Comparison of ENCODE assay signal across 24 mouse cellular contexts in genomic region chr19:37060078-37060477, GRCm38 (mm10).
DNase-seq lines count a peak whose midpoint lies in the region; ATAC-seq and TF ChIP-seq lines count a peak whose summit lies in the region.
"Had no signal": no experiment of that assay in that cellular context is flagged by ENCODE, and none has a peak within 500 bp of the region (broad histone marks: within the 10 kb centered on the region; RNA-seq: fewer than 3 reads in every experiment).

No protein-coding gene starts in this region.

- DNase-seq in heart, embryonic 10.5 days (ENCODE audit: low spot score) = no peak
- DNase-seq in heart, postnatal 0 days (ENCODE audit: low spot score) = no peak
- DNase-seq in heart, adult 8-10 months (ENCODE audit: low spot score) = no peak
- DNase-seq in NIH3T3 (ENCODE audit: low read depth) = peak; percentile 41
- DNase-seq in midbrain, embryonic 10.5 days (ENCODE audit: low spot score) = no peak
- DNase-seq: adrenal gland, postnatal 10 days; B cell, adult 2 months; forebrain, postnatal 0 days; gastrocnemius, postnatal 10 days; left cerebral cortex, postnatal 4 days; liver, postnatal 0 days; lung, postnatal 36 days; thymus, adult 2 months; thymus, postnatal 4 days had no signal

- TF ChIP-seq CTCF in heart, postnatal 0 days (IDR thresholded peaks at IDR 0.05; ENCODE audit: low read depth) = no peak

- H3K9me3 ChIP-seq in heart, embryonic 11.5 days (replicated peaks; ENCODE audit: control insufficient read depth, low read length) = no peaks in the 10 kb centered on the region
- no peaks in the 10 kb centered on the region for H3K9me3 ChIP-seq in heart, embryonic 10.5 days
- no peaks in the 10 kb centered on the region for H3K9me3 ChIP-seq in heart, postnatal 0 days (replicated peaks; ENCODE audit: control insufficient read depth, low read length)
- no peaks in the 10 kb centered on the region for H3K9me3 ChIP-seq in hindbrain, embryonic 12.5 days (replicated peaks)
- H3K9me3 ChIP-seq in midbrain, embryonic 10.5 days (replicated peaks) = no peaks in the 10 kb centered on the region
- H3K9me3 ChIP-seq: forebrain, embryonic 12.5 days; hindbrain, embryonic 13.5 days; liver, embryonic 12.5 days; megakaryocyte, embryonic 14.5 days; midbrain, embryonic 13.5 days had no signal

- H3K9ac ChIP-seq in heart, embryonic 11.5 days (ENCODE audit: low read depth, low read length) = no peak overlapping the region
- H3K9ac ChIP-seq in heart, postnatal 0 days (replicated peaks; ENCODE audit: low read depth, low read length) = no peak overlapping the region
- no peak overlapping the region for H3K9ac ChIP-seq in hindbrain, embryonic 12.5 days
- H3K9ac ChIP-seq: forebrain, embryonic 12.5 days; forebrain, postnatal 0 days; hindbrain, embryonic 13.5 days; liver, embryonic 12.5 days; liver, postnatal 0 days; midbrain, embryonic 13.5 days had no signal

- H3K4me1 ChIP-seq in heart, embryonic 11.5 days (ENCODE audit: control insufficient read depth, insufficient read depth, low read length) = peaks cover 7% of the 10 kb centered on the region
- 0 out of 2 replicates have a peak, but pooled peaks cover 7% of the 10 kb centered on the region for H3K4me1 ChIP-seq in heart, embryonic 10.5 days
- peaks cover 11% of the 10 kb centered on the region for H3K4me1 ChIP-seq in heart, postnatal 0 days (ENCODE audit: control insufficient read depth, insufficient read depth)
- no peaks in the 10 kb centered on the region for H3K4me1 ChIP-seq in brown adipose tissue, adult 24 weeks (ENCODE audit: control insufficient read depth, insufficient read depth, insufficient read length, low read length)
- no peaks in the 10 kb centered on the region for H3K4me1 ChIP-seq in hindbrain, embryonic 12.5 days
- peaks cover 3% of the 10 kb centered on the region; the same call in 1 of the 2 replicates for H3K4me1 ChIP-seq in midbrain, embryonic 10.5 days
- H3K4me1 ChIP-seq: forebrain, embryonic 12.5 days; hindbrain, embryonic 13.5 days; midbrain, embryonic 13.5 days had no signal

- no peak overlapping the region for H3K4me2 ChIP-seq in heart, embryonic 11.5 days
- no peak overlapping the region; the same call in 1 of the 2 replicates for H3K4me2 ChIP-seq in heart, postnatal 0 days (ENCODE audit: low read depth, low read length)
- no peak overlapping the region for H3K4me2 ChIP-seq in hindbrain, embryonic 12.5 days (replicated peaks)
- H3K4me2 ChIP-seq: forebrain, embryonic 12.5 days; hindbrain, embryonic 13.5 days; liver, embryonic 12.5 days; midbrain, embryonic 13.5 days had no signal

- no peak for ATAC-seq in heart, embryonic 11.5 days (replicated peaks; ENCODE audit: insufficient number of reproducible peaks, low FRiP score, low TSS enrichment)
- no peak for ATAC-seq in heart, postnatal 0 days (ENCODE audit: insufficient read depth, low read depth)
- no peak for ATAC-seq in hindbrain, embryonic 12.5 days (ENCODE audit: low FRiP score)
- ATAC-seq: activated CD4-positive, CD25-positive, alpha-beta regulatory T cell, adult 4 months; forebrain, postnatal 0 days; intestine, embryonic 16.5 days; liver, embryonic 12.5 days; midbrain, embryonic 13.5 days had no signal

- TF ChIP-seq EP300 in heart, postnatal 0 days (IDR thresholded peaks at IDR 0.05; ENCODE audit: low read depth) = no peak

- H3K27me3 ChIP-seq in heart, embryonic 11.5 days (ENCODE audit: control insufficient read depth, insufficient read depth, low read length) = no peaks in the 10 kb centered on the region
- H3K27me3 ChIP-seq in heart, embryonic 10.5 days (ENCODE audit: insufficient read depth, poor library complexity, severe bottlenecking) = no peaks in the 10 kb centered on the region
- no peaks in the 10 kb centered on the region for H3K27me3 ChIP-seq in heart, postnatal 0 days (ENCODE audit: control insufficient read depth, insufficient read depth, low read length)
- H3K27me3 ChIP-seq in hindbrain, embryonic 12.5 days = no peaks in the 10 kb centered on the region
- no peaks in the 10 kb centered on the region for H3K27me3 ChIP-seq in midbrain, embryonic 10.5 days (ENCODE audit: low read depth, poor library complexity, severe bottlenecking)
- H3K27me3 ChIP-seq: forebrain, embryonic 12.5 days; hindbrain, embryonic 13.5 days; liver, embryonic 12.5 days; midbrain, embryonic 13.5 days had no signal

- 0 out of 2 replicates have a peak overlapping the region, but pooled peaks have one; percentile 6 for H3K27ac ChIP-seq in heart, embryonic 11.5 days (ENCODE audit: low read depth, low read length)
- no peak overlapping the region for H3K27ac ChIP-seq in heart, embryonic 10.5 days
- H3K27ac ChIP-seq in heart, postnatal 0 days (ENCODE audit: low read depth) = peak overlapping the region; percentile 65
- 0 out of 2 replicates have a peak overlapping the region, but pooled peaks have one; percentile 4 for H3K27ac ChIP-seq in brown adipose tissue, adult 24 weeks (replicated peaks; ENCODE audit: low read depth, low read length)
- no peak overlapping the region for H3K27ac ChIP-seq in hindbrain, embryonic 12.5 days
- H3K27ac ChIP-seq in midbrain, embryonic 10.5 days (replicated peaks) = no peak overlapping the region
- H3K27ac ChIP-seq: forebrain, embryonic 12.5 days; hindbrain, embryonic 13.5 days; liver, embryonic 12.5 days; midbrain, embryonic 13.5 days had no signal

- H3K4me3 ChIP-seq in heart, embryonic 11.5 days (ENCODE audit: low read depth, low read length) = no peak overlapping the region
- H3K4me3 ChIP-seq in heart, embryonic 10.5 days = no peak overlapping the region
- no peak overlapping the region for H3K4me3 ChIP-seq in heart, postnatal 0 days (ENCODE audit: low read depth, low read length)
- no peak overlapping the region for H3K4me3 ChIP-seq in brown adipose tissue, adult 24 weeks (ENCODE audit: insufficient read depth, low read depth, low read length)
- H3K4me3 ChIP-seq in hindbrain, embryonic 12.5 days = no peak overlapping the region
- H3K4me3 ChIP-seq in midbrain, embryonic 10.5 days = no peak overlapping the region
- H3K4me3 ChIP-seq: forebrain, embryonic 12.5 days; hindbrain, embryonic 13.5 days; liver, embryonic 12.5 days; megakaryocyte, embryonic 14.5 days; midbrain, embryonic 13.5 days had no signal

- WGBS in heart, embryonic 11.5 days (ENCODE audit: insufficient replicate concordance) = 71% methylated on average over 4 of the region's 4 CpGs
- 79% methylated on average over 4 of the region's 4 CpGs for WGBS in heart, embryonic 10.5 days
- WGBS in heart, postnatal 0 days = 55% methylated on average over 4 of the region's 4 CpGs
- WGBS in hindbrain, embryonic 12.5 days = 89% methylated on average over 4 of the region's 4 CpGs
- WGBS in midbrain, embryonic 10.5 days = 92% methylated on average over 4 of the region's 4 CpGs

- H3K36me3 ChIP-seq in heart, embryonic 11.5 days (ENCODE audit: control insufficient read depth, insufficient read depth, low read length) = no peaks in the 10 kb centered on the region
- no peaks in the 10 kb centered on the region for H3K36me3 ChIP-seq in heart, embryonic 10.5 days
- H3K36me3 ChIP-seq in heart, postnatal 0 days (replicated peaks; ENCODE audit: control insufficient read depth, insufficient read depth, low read length) = no peaks in the 10 kb centered on the region
- no peaks in the 10 kb centered on the region for H3K36me3 ChIP-seq in hindbrain, embryonic 12.5 days
- H3K36me3 ChIP-seq in midbrain, embryonic 10.5 days = no peaks in the 10 kb centered on the region
- H3K36me3 ChIP-seq: forebrain, embryonic 12.5 days; hindbrain, embryonic 13.5 days; liver, embryonic 12.5 days; midbrain, embryonic 13.5 days had no signal

Comparison
In these comparisons a context has a peak if more than half of its experiments do, and no peak if none do; other contexts are left out.
1. H3K27ac ChIP-seq: peak in heart, embryonic 11.5 days (single experiment), heart, postnatal 0 days (single experiment) and brown adipose tissue, adult 24 weeks (single experiment); none in heart, embryonic 10.5 days (single experiment), hindbrain, embryonic 12.5 days (single experiment) and midbrain, embryonic 10.5 days (single experiment).